Mouse (Mus musculus) layer of hippocampus, adult 6 months (tissue): Measurements from ENCODE around the gene Olfr1183. TPM values are rescaled to one million over a fixed set of nuclear protein-coding genes. Genes with fewer than 3 reads are reported as not detected.

Experiments
- long read RNA-seq, 2 experiments: library from polyadenylated mRNA; unstranded; transcript quantifications; one replicate each; pipeline ENCODE4 v2.0.0; 2019 to 2020
- polyA plus RNA-seq: library from polyadenylated mRNA; unstranded; fragments of <200 nt; fragmentation: Nextera tagmentation; gene quantifications from 2 replicates; pipeline ENCODE4 v1.2.3, GENCODE M21; 2021

Gene Olfr1183
- polyA plus RNA-seq, result not detected in 2 replicates
- long read RNA-seq, experiment 1, result 0 reads
- long read RNA-seq, experiment 2, result 0 reads

DNA sequence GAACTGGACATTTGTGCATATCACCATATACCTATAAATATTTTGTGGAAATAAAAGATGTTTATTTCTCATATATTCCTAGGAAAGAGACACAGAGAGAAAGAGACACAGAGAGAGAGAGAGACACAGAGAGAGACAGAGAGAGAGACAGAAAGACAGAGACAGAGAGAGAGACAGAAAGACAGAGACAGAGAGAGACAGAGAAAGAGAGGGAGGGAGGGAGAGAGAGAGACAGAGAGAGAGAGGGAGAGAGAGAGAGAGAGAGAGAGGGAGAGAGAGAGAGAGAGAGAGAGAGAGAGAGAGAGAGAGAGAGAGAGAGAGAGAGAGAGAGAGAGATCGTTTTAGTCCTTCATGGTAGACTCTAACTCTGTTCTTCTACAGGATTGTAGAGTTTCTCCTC is at the start of gene Olfr1183:
Gene Olfr1183, plus strand, starts transcription at position 301 of the 400 bp plus-strand sequence.

DNA sequence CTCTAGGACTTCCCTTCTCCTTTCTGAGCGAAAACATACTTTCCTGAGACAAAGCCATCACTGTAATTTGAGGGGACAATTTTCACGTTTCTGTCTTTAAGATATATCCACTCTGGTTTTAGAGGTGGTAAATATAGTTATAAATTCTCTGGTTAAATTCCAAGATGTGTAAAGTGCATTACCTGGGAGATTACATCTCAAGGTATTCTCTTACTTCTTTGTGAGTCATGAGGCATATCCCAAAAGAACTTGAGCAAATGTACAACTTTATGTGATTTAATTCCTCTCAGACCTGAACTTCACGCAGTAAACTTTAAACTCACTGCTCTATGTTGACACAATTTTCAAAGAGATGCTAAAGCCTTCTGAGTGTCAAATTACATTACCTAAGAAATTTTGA is 48.3 kb upstream of the Olfr1183 start, which contains the start of gene Olfr1179:
Gene Olfr1179, minus strand, starts transcription at position 101 of the 400 bp plus-strand sequence.

GRCm38 (mm10) chr2:88419051-88419450 is 35.6 kb upstream of the Olfr1183 start, which contains the start of gene Olfr1180:
Olfr1180 (minus strand) TSS chr2:88419151.

GRCm38 (mm10) chr2:88426071-88426470 is 28.6 kb upstream of the Olfr1183 start, which contains the start of gene Olfr1181:
Olfr1181 (minus strand) TSS chr2:88426171.

GRCm38 (mm10) chr2:88449031-88449430 is 5.6 kb upstream of the Olfr1183 start, which contains the start of gene Gm13757:
Gm13757 (minus strand) TSS chr2:88449131.

GRCm38 (mm10) chr2:88483298-88483697 is 28.6 kb downstream of the Olfr1183 start, which contains the start of gene Olfr1184:
Olfr1184 (plus strand) TSS chr2:88483598.

DNA sequence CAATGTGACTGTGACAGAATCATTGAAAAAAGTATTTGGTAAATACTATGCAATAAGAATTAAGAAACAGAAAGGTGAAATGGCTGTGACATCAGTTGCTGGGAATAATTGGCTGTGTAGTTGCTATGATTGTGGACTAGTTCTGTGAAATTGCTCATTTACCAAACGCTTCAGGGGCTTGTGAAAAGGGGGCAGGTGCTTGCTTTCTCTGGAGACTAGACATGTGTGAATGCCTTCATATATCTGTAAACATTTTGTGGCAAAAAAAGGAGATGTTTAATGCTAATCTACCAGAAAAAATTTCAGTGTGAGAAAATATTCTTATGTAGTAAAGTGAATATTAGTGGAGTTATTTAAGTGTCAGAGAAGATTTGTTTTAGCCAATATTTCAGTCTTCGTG is 38.4 kb downstream of the Olfr1183 start, which contains the start of gene Olfr1185-ps1:
Gene Olfr1185-ps1, plus strand, starts transcription at position 301 of the 400 bp plus-strand sequence.

GRCm38 (mm10) chr2:88518251-88518650 is 63.6 kb downstream of the Olfr1183 start, which contains the start of gene Olfr1186:
Olfr1186 (plus strand) TSS chr2:88518551.

Other genes starting within 250 kb of the Olfr1183 start
- not detected in 2 replicates for gene Olfr1170, start 226.5 kb upstream of the Olfr1183 start, polyA plus RNA-seq
- gene Olfr1173, start 175.0 kb upstream of the Olfr1183 start, polyA plus RNA-seq, result not detected in 2 replicates
- not detected in 2 replicates for gene Olfr1174-ps, start 139.7 kb upstream of the Olfr1183 start, polyA plus RNA-seq
- not detected in 2 replicates for gene Olfr1175-ps, start 127.7 kb upstream of the Olfr1183 start, polyA plus RNA-seq
- not detected in 2 replicates for gene Olfr1176, start 118.1 kb upstream of the Olfr1183 start, polyA plus RNA-seq
- not detected in 2 replicates for gene Olfr1177-ps, start 108.4 kb upstream of the Olfr1183 start, polyA plus RNA-seq
- gene Olfr1178, start 67.8 kb upstream of the Olfr1183 start, polyA plus RNA-seq, result not detected in 2 replicates
- not detected in 2 replicates for gene Olfr1179, start 48.4 kb upstream of the Olfr1183 start, polyA plus RNA-seq
- not detected in 2 replicates for gene Olfr1180, start 35.7 kb upstream of the Olfr1183 start, polyA plus RNA-seq
- gene Olfr1181, start 28.7 kb upstream of the Olfr1183 start, polyA plus RNA-seq, result not detected in 2 replicates
- gene Gm13757, start 5.7 kb upstream of the Olfr1183 start, polyA plus RNA-seq, result not detected in 2 replicates
- gene Olfr1184, start 28.7 kb downstream of the Olfr1183 start, polyA plus RNA-seq, result not detected in 2 replicates
- gene Olfr1185-ps1, start 38.5 kb downstream of the Olfr1183 start, polyA plus RNA-seq, result not detected in 2 replicates
- gene Olfr1186, start 63.7 kb downstream of the Olfr1183 start, polyA plus RNA-seq, result not detected in 2 replicates
- gene Olfr1188, start 102.1 kb downstream of the Olfr1183 start, polyA plus RNA-seq, result not detected in 2 replicates
- gene Olfr1189, start 131.6 kb downstream of the Olfr1183 start, polyA plus RNA-seq, result not detected in 2 replicates
- not detected in 2 replicates for gene Olfr1191-ps1, start 185.7 kb downstream of the Olfr1183 start, polyA plus RNA-seq
- gene Olfr1192-ps1, start 193.6 kb downstream of the Olfr1183 start, polyA plus RNA-seq, result not detected in 2 replicates
- not detected in 2 replicates for gene Olfr1193, start 220.8 kb downstream of the Olfr1183 start, polyA plus RNA-seq
- not detected in 2 replicates for gene Olfr1195, start 234.3 kb downstream of the Olfr1183 start, polyA plus RNA-seq
- not detected in 2 replicates for gene Olfr1196, start 249.7 kb downstream of the Olfr1183 start, polyA plus RNA-seq